Mouse (Mus musculus): ENCODE data around the gene Tmem242. TPM values are rescaled to one million over a fixed set of nuclear protein-coding genes. Genes with fewer than 3 reads are reported as not detected.

Gene Tmem242
- polyA plus RNA-seq, 1 experiment from 2014 or later, result 84.3 TPM

DNA sequence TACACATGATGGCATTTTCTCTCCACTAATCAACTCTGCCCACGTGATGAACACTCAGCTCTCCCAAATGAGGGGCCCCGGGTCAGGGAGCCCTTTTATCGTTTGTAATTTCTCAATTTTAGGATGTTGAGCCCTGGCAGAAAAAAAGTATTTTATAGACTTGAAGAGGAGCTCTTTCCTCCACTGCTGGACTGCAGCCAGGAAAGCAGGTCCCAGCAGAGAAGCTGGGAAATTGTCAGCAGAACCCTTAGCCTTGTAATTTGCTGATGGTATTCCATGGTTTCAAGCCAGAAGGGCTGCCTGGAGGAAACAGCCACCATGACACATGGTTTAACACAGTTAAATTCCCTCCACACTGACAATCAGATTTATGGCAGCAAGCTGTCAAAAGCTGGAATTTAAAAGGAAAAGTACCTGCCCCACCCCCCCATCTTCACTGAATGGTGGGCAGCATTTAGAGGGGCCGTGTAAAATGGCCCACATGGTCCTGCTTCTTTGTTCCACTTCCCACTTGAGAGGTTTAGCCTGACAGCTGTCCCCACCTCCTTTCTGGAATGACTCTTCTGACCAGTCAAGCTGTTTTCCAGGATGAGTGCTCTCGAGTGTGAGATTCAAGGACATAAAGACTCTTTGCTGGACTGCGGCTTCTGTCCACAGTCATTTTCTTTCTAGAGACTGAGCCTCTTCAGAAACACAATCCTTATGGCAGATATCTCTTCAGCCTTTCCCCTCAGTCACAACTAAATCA lies 20.1 kb downstream of the Tmem242 start:
- Histone ChIP-seq H3K4me1 (ENCODE audit: insufficient read depth, low read depth, low read length) (no peaks in the 10 kb centered on the region), H3K9ac (replicated peaks; ENCODE audit: low read depth) (no peak overlapping the region), H3K36me3 (ENCODE audit: insufficient read depth, low read length) (no peaks in the 10 kb centered on the region), H3K27ac (ENCODE audit: low read length) (no peak overlapping the region), H3K4me3 (ENCODE audit: low read depth, low read length) (no peak overlapping the region), H3K27me3 (replicated peaks; ENCODE audit: insufficient read depth, low read length) (no peaks in the 10 kb centered on the region), H3K4me2 (replicated peaks; ENCODE audit: low read depth, low read length) (no peak overlapping the region), H3K9me3 (ENCODE audit: low read length) (no peaks in the 10 kb centered on the region)
- peak; percentile 54; the same call in 1 of the 2 replicates for ATAC-seq
- WGBS, result 40% methylated on average over 6 of the region's 6 CpGs
- peak; percentile 49 for DNase-seq (ENCODE audit: low spot score)
- TF ChIP-seq CTCF (IDR thresholded peaks at IDR 0.05), result no peak
- TF ChIP-seq EP300 (IDR thresholded peaks at IDR 0.05), result peak; percentile 48; the same call in 1 of the 2 replicates

DNA sequence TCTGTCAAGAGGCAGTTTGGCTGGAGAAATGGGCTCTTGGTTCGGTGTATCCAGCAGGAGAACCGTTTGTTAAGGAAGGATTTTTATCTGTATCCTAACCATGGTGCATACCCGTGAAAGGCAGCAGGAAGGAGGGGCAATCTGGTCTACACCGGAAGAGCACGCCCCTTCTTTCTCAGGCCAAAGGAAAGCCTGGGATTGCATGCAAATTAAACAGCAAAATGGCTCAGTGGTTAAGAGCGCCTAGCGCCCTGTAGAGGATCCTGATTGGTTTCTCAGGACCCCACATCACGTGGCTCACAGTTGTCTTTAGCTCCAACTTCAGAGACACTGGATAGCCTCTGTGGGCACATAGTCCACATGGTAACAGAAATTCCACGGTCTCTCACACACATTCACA lies 21.0 kb downstream of the Tmem242 start:
- no peak for TF ChIP-seq EP300 (IDR thresholded peaks at IDR 0.05)
- no peak overlapping the region for H3K4me3 ChIP-seq (ENCODE audit: low read depth, low read length)
- H3K4me1 ChIP-seq (ENCODE audit: insufficient read depth, low read depth, low read length), result no peaks in the 10 kb centered on the region
- 81% methylated on average over 9 of the region's 9 CpGs for WGBS
- no peaks in the 10 kb centered on the region for H3K36me3 ChIP-seq (ENCODE audit: insufficient read depth, low read length)
- H3K9ac ChIP-seq (replicated peaks; ENCODE audit: low read depth), result no peak overlapping the region
- no peak overlapping the region for H3K4me2 ChIP-seq (replicated peaks; ENCODE audit: low read depth, low read length)
- DNase-seq (ENCODE audit: low spot score) (no peak), ATAC-seq (no peak)
- no peaks in the 10 kb centered on the region for H3K9me3 ChIP-seq (ENCODE audit: low read length)
- no peaks in the 10 kb centered on the region for H3K27me3 ChIP-seq (replicated peaks; ENCODE audit: insufficient read depth, low read length)
- H3K27ac ChIP-seq (ENCODE audit: low read length), result no peak overlapping the region

DNA sequence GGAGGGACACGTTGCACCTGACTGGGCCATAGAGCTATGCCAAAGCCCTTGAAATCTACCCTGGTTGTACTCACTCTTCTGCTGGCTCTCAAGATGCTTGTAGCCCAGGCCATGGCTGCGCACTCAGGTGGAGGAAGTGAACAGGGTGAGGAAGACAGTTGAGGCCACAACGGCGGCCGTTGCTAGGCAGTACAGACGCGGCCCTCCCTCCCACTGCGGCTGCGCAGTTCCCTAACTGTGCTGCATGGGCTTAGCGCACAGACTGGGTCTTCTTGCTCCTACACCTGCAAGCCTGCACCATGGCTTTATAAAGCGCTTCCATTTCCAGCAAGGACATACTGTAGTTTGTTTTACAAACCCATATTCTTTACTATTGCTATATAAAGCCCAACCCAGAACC lies 21.5 kb downstream of the Tmem242 start, which contains the start of gene Ldhal6b:
Ldhal6b (minus strand) TSS at position 223 of the 400 bp plus-strand sequence.
- no peak for DNase-seq (ENCODE audit: low spot score)
- Histone ChIP-seq H3K27me3 (replicated peaks; ENCODE audit: insufficient read depth, low read length) (no peaks in the 10 kb centered on the region), H3K36me3 (ENCODE audit: insufficient read depth, low read length) (no peaks in the 10 kb centered on the region), H3K27ac (ENCODE audit: low read length) (no peak within 1 kb of the TSS), H3K4me3 (ENCODE audit: low read depth, low read length) (no peak within 1 kb of the TSS), H3K4me1 (ENCODE audit: insufficient read depth, low read depth, low read length) (no peaks in the 10 kb centered on the region), H3K9ac (replicated peaks; ENCODE audit: low read depth) (no peak within 1 kb of the TSS), H3K9me3 (ENCODE audit: low read length) (no peaks in the 10 kb centered on the region), H3K4me2 (replicated peaks; ENCODE audit: low read depth, low read length) (no peak within 1 kb of the TSS)
- no peak for ATAC-seq
- TF ChIP-seq CTCF (IDR thresholded peaks at IDR 0.05) (no peak), EP300 (IDR thresholded peaks at IDR 0.05) (no peak)
- 96% methylated on average over 11 of the region's 11 CpGs for WGBS

DNA sequence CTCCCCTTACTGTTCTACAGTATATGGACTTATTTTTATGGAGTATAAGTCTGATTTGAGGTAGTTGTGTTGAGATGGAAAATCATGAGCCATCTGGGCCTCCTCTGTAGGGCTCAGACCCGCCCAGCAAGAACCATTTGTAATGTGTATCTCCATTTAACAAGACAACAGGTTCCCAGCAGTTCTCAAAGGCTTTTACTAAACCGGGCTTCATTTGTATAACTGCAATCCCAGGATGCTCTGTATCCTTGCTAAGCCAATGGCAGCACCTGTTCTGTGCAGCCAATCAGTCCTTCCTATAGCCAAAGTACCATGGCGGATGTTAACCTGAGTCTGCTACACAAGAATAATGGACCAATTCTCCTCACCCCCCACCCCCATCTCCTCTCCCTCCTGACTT lies 23.5 kb downstream of the Tmem242 start:
- H3K36me3 ChIP-seq (ENCODE audit: insufficient read depth, low read length), result no peaks in the 10 kb centered on the region

DNA sequence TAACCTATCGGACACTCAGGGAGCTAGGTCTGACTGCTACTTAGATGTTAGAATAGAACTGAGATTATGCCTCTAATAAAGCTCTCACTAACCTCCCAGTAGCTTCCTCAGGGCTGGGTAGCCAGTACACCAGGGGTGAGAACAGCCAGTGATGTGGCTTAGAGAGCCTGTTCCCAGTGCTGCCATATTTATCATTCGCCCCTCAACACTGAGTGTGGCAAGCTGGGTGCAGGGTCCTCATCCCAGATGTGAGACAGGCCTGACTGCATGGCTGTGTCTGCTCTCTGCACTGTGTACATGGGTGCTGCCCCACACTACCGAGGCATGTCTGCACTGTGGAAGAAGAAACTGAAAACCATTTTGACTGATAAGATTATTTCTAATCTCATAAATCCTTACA lies 26.0 kb downstream of the Tmem242 start:
- WGBS, result 80% methylated on average over 3 of the region's 3 CpGs
- no peaks in the 10 kb centered on the region for H3K9me3 ChIP-seq (ENCODE audit: low read length)
- DNase-seq (ENCODE audit: low spot score) (no peak), ATAC-seq (no peak)
- no peaks in the 10 kb centered on the region for H3K4me1 ChIP-seq (ENCODE audit: insufficient read depth, low read depth, low read length)
- no peak overlapping the region for H3K27ac ChIP-seq (ENCODE audit: low read length)
- no peak overlapping the region for H3K4me2 ChIP-seq (replicated peaks; ENCODE audit: low read depth, low read length)
- H3K27me3 ChIP-seq (replicated peaks; ENCODE audit: insufficient read depth, low read length), result no peaks in the 10 kb centered on the region
- H3K4me3 ChIP-seq (ENCODE audit: low read depth, low read length), result no peak overlapping the region
- TF ChIP-seq EP300 (IDR thresholded peaks at IDR 0.05), result no peak
- no peak for TF ChIP-seq CTCF (IDR thresholded peaks at IDR 0.05)
- H3K36me3 ChIP-seq (ENCODE audit: insufficient read depth, low read length), result no peaks in the 10 kb centered on the region
- H3K9ac ChIP-seq (replicated peaks; ENCODE audit: low read depth), result no peak overlapping the region

More for the DNA sequence above, 23.5 kb downstream of the Tmem242 start:
- H3K27me3 ChIP-seq (replicated peaks; ENCODE audit: insufficient read depth, low read length), result no peaks in the 10 kb centered on the region
- ATAC-seq (no peak), DNase-seq (ENCODE audit: low spot score) (no peak)
- H3K4me1 ChIP-seq (ENCODE audit: insufficient read depth, low read depth, low read length), result no peaks in the 10 kb centered on the region
- H3K4me2 ChIP-seq (replicated peaks; ENCODE audit: low read depth, low read length), result no peak overlapping the region
- no peaks in the 10 kb centered on the region for H3K9me3 ChIP-seq (ENCODE audit: low read length)
- TF ChIP-seq EP300 (IDR thresholded peaks at IDR 0.05) (no peak), CTCF (IDR thresholded peaks at IDR 0.05) (no peak)
- no peak overlapping the region for H3K4me3 ChIP-seq (ENCODE audit: low read depth, low read length)
- 96% methylated on average over 3 of the region's 3 CpGs for WGBS
- no peak overlapping the region for H3K27ac ChIP-seq (ENCODE audit: low read length)
- no peak overlapping the region for H3K9ac ChIP-seq (replicated peaks; ENCODE audit: low read depth)

DNA sequence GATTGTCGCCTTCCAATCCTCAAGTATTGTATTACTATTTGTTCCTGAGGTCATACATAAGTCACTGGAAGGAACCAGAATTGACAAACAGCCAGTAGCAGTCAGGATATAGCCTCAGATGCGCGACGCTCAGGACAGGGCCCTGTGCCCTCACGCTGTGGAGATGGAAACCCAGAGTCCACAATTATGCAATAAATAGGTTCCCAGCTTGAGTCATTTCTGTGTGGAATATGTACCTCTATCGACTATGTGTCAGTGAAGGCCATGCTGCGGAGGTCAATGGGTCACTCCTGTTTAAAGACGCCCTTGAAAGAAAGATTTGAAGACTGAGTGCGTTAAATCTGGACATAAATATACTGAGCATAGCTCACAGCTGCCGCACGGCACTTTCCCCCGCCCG lies 26.7 kb downstream of the Tmem242 start:
- H3K4me2 ChIP-seq (replicated peaks; ENCODE audit: low read depth, low read length), result no peak overlapping the region
- no peak overlapping the region for H3K4me3 ChIP-seq (ENCODE audit: low read depth, low read length)
- no peaks in the 10 kb centered on the region for H3K27me3 ChIP-seq (replicated peaks; ENCODE audit: insufficient read depth, low read length)
- H3K9me3 ChIP-seq (ENCODE audit: low read length), result no peaks in the 10 kb centered on the region
- ATAC-seq (no peak), DNase-seq (ENCODE audit: low spot score) (no peak)
- WGBS, result 74% methylated on average over 13 of the region's 13 CpGs
- H3K27ac ChIP-seq (ENCODE audit: low read length), result no peak overlapping the region
- no peaks in the 10 kb centered on the region for H3K36me3 ChIP-seq (ENCODE audit: insufficient read depth, low read length)
- H3K9ac ChIP-seq (replicated peaks; ENCODE audit: low read depth), result no peak overlapping the region
- TF ChIP-seq EP300 (IDR thresholded peaks at IDR 0.05) (no peak), CTCF (IDR thresholded peaks at IDR 0.05) (no peak)
- no peaks in the 10 kb centered on the region for H3K4me1 ChIP-seq (ENCODE audit: insufficient read depth, low read depth, low read length)

All from lung, postnatal 0 days (tissue).